Mouse (Mus musculus): Measurements from ENCODE around the gene Sap30bp.

Gene Sap30bp

DNA sequence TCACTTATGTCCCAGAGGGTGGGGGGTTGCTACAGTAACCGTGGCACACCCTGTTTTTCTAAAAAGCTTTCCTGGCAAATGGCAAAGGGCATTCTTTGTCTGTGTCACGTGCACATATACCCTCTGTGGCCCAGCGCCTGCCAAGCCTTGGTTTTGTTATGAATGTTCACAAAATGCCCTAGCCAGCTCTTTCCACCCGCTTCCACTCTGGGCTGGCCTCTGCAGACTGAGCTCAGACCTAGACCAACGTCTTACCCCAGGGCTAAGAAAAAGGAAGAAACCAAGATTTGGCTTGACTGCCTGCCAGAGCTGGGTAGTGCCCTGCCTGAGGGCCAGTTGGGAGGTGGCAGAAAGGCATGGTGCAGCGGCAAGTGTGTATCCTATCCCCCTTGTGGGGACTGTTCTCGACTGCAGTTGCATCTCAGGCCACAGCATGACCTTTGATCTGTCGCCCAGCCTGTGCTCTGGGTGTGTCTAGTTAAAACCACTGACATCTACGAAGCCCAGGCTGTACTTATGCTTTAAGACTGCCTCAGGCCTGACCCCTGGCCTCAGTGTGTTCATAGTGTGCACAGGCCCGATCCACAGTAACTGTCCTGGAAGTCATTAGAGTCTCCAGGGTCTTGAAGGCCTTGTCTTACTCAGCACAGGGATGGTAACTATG is 22.2 kb downstream of the Sap30bp start:
- peak; percentile 80 for DNase-seq (ENCODE audit: low read depth)

DNA sequence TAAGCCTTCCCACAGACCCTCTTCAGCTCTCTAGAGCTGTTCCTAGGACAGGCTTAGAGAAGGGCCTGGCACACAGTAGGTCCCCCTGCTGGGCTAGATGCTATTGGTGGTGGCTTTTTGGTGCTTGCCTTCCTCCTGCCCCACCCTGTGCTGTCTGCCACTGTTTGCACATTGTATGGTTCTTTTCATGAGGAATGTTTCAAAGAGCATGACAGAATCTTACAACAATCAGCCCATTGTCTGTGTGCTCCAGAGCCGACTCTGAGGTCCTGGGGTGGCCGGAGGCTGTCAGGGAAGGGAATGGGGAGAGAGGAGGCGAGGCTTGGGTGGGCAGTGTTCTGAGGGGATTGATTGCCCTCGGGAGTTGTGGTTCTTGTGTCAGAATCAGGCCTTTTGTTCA is 23.4 kb downstream of the Sap30bp start:
- no peak for DNase-seq (ENCODE audit: low read depth)

DNA sequence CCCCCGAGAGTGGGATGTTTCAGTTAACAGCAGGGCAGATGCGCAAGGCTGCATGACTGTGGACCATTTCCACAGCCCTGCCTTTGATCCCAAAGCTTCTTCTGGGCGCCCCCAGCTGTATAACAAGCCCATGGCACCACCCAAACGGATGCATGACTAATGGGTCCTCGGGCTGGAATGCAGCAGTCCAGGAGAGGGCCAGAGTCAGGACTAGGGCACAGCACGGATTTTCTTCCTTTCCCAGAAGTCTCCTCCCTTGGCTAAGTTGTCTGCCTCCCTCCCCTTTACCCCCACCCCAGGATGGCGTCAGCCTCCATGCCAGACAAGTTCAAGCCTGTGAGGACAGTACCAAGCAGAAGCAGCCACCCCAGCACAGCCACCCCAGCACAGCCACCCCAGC is 24.9 kb downstream of the Sap30bp start:
- DNase-seq (ENCODE audit: low read depth) = no peak

DNA sequence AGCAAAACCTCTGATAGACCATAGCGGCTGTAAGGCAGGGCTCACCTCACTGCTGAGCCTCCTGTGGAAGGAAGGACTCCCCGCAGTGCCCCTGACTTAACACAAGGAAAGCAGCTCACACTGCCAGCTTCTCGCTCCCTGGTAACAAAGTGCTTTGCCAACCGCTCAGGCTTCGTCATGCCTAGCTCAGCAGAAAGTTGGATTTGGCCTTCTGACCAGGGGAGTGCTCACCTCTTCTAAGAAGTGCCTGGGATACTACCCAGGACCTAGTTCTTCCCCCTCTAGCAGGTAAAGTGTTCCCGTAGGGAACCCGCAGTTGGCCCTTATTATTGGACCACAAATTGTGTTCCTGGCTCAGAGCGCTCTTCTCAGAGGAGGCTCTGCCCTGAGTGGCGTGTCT is 25.9 kb downstream of the Sap30bp start:
- DNase-seq (ENCODE audit: low read depth) = no peak

DNA sequence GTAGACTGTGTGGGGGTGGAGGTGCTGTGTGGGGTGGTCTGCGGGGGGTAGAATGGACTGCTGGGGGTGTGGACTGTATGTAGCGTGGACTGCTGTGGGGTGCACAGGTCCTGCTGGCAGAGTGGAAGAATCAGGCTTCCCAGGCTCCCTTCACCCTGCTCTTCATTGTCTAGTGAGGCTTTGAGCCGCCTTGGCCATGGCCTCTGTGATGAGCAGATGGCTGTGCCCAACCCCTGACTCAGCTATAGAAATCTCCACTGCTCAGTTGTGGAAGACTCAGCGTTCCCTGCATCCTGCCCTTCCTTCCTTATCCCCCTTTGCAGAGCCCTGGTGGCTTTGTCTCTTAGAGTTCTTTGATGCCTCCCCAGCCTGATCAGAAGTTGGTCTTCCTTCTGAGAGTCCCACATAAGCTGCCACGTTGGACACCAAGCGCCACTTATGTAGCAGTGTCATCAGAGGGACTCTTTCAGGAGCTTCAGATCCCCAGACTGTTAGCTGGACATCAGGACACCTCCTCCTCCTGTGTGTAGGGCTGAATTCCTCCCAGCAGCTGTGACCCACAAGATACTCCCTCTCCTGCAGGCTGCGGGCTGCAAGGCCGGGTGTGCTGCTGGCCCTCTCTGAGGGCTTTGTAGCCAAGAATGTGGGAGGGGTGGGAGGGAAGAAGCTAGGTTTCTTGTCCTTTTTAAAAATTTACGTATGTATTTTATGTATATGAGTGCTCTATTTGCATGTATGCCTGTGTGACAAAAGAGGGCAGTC is 29.8 kb downstream of the Sap30bp start:
- no peak for DNase-seq (ENCODE audit: low read depth)

DNA sequence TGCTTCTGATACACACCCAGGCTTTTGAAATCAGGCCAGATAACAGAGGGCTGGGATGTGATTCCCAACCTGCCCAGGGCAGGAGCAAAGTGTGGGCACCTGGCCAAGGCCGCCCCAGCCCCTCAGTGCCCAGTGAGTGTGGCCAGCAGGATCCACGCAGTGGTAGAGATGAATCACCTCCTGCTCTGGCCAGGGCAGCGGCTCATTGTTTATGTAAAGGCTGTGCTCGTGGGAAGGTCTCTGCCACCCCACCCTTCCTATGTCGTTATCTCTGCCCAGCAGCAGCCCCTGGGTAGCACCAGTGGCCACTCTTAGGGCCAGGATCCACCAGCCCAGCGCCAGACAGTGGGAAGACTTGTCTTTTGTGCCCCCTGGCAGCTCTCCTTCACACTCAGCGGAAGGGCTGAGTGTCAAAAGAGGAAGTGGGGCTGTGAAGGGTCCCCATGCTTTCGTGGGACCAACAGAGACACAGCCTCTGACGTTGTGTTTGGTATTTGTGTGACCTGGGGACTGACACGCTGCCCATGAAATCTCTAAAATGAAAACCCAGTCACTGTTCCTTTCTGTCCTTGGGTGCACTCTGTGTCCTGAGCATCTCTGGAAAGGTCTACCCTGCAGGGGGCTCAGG is 32.0 kb downstream of the Sap30bp start:
- DNase-seq (ENCODE audit: low read depth) = peak; percentile 87

DNA sequence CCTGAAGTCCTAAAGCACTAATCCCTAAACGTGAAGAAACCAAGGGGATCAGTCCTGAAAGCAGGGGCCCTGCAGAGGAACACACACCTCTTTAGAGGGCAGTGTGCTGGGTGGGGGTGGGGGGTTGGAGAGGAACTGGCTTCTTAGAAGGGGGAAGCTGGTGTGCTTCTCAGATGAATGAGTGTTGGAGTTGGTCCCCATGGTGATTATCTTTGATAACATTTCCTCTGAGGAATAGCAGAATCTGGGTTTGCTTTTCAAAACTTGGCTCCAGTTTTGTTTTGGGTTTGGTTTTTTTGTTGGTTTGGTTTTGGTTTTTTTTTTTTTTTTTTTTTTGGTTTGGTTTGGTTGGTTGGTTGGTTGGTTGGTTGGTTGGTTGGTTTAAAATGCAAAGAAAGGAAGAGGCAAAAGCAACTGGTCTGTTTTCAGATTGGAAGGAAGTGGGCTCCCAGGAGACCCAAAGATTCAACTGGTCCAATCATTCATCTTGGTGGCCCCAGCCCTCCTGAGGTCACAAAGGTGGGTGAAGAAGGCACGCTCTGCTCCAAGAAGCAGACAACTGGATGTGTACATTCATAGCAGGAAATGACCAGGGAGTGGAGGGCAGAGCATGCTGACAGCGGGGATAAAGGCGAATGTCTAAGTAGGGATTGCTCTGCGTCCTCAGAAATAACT is 35.8 kb downstream of the Sap30bp start:
- peak; percentile 88 for DNase-seq (ENCODE audit: low read depth)

DNA sequence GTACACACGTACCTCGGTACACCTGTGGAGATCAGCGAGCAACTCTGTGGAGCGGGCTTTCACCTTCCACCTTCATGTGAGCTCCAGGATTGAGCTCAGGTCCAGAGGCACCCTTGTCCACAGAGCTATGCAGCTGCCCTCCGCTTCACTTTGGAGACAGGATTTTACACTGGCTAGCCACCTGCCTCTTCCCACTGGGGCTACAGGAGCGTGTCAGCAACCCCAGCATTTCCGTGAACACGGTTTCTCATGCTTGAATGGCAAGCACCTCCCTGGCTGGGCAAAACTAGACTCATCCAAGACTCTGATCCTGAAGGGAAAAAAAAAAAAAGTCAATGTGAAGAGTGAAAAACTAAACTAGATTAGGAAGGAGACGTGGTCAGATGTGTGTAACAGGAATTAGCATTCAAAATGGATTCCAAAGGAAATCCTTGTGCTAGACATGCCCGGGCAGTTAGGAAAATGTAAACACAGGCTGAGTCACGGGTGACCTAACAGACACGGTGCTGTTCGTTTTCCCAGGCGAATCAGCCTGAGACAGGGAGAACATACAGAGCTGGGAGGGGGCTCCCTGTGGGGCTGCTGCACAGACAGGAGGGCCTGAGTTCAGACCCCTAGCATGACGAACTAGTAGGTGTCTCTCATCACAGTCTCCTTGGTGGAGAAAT is 37.1 kb downstream of the Sap30bp start:
- DNase-seq (ENCODE audit: low read depth) = peak; percentile 48

DNA sequence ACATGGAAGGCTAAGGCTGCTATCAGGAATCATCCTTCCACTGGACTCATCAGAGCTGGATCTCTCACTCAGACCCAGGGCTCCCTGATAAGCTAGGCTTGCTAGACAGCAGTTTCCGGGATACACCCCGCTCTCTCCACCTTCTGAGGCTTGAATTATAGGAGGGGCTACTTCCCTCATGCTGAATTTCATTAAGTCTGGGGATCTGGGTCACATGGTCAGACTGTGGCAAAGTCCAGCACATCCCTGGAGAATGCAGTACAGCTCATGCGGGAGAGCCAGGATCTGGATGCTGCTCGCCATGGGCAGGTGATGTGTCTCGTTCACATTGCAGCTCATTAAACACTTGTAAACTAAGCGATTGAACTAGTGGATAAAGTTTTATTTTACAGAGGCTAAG is 37.9 kb downstream of the Sap30bp start:
- DNase-seq (ENCODE audit: low read depth) = no peak

DNA sequence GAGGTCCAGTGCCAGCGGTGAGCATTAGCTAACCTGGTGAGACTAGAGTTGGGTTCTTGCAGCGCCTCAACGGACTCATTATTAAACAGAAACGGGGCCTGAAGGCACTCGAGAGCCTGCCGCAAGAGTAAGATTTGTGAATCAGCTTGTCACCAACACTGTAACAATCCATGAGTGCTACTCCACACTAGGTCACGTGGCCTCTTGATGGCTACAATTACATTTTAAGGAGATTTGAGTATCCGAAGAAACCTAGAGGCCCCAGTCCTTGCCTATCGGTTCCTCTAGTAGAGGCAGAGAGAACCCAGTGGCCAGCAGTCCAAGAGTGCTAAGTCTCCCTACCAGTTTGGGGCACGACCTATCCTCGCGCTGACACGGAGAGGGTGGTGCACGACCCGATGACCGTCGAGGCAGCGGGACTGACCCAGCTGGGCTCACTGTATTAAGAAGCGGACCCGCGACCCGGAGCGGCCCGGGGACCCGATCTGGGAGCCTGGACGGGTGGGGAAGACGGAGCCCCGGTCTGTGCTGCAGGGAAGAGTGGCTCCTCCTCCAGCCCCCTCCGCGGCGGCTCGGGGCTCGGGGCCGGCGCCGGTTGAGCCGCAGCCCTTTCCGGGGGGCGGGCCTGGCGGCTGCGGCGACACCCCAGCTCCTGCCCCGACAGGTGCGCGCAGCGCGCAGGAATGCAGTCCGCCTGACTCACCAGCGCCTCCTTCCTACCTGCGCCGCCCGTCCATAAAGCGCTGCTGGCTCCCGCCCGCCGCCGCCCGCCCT is 41.4 kb downstream of the Sap30bp start, which contains the start of gene Itgb4:
Gene Itgb4, plus strand, starts transcription at position 401 of the 774 bp plus-strand sequence.
- DNase-seq (ENCODE audit: low read depth) = no peak

DNA sequence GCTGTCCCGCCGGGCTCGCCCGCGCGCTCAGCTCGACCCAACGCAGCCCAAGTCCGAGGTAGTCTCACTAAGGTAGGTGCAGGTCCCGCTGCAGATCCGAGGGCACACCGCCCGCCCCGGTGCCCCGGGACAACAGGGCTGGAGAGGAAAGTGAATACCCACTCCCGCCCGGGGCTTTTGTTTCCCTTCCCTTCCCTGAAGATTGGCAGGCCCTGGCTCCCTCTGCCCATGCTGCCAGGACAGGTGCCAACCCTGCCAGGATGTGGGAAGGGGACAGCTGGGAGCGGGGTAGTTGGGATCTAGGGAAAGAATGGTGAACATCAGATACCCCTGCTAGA is 42.0 kb downstream of the Sap30bp start:
- DNase-seq (ENCODE audit: low read depth) = no peak

DNA sequence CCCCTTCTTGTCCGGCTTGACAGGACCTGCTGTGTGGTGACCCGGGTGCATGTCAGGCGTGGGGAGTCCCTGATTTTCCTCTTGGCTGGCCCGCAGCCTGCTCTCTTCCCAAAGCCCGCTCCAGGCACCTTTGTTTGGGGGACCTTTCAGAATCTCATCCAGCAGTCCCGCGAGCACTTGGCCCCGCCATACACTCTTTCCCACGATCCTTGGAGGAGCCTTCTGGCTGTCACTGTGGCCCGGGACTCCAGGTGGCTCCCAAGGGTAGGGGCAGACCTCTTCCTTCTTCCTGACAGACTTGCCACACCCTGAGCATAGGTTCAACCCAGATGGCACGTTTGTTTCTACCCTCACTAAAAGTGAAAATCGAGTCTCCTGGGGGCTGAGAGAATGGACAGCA is 42.5 kb downstream of the Sap30bp start:
- no peak for DNase-seq (ENCODE audit: low read depth)

DNA sequence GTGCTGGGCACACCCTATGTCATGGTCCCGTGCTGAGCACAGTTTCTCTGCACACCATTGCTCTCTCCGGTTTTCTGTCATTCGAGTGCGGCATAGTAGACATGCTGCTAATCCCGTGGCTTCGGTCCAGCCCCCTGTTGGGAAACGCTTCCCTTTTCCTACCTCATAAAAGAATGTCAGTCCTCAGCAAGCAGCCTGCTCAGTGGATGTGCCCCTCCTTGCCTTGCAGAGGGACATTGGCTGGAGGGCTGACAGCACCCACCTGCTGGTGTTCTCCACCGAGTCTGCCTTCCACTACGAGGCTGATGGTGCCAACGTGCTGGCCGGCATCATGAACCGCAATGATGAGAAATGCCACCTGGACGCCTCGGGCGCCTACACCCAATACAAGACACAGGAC is 49.4 kb downstream of the Sap30bp start:
- DNase-seq (ENCODE audit: low read depth) = no peak

DNA sequence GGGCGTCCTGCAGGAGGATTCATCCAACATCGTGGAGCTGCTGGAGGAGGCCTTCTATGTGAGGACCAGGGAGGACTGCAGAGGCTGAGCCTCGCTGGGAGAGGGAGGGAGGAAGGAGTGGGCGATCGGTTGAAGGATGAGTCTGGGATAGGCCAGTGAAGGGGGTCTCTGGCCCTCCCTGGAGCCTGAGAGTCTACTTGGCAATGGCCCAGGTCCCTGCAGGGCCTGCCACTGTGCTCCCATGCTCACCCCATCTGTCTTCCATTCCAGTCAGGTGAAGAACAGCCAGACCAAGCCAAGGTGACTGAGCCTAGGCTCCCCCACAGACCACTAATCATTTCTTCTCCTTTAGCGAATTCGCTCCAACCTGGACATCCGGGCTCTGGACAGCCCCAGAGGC is 50.2 kb downstream of the Sap30bp start:
- no peak for DNase-seq (ENCODE audit: low read depth)

DNA sequence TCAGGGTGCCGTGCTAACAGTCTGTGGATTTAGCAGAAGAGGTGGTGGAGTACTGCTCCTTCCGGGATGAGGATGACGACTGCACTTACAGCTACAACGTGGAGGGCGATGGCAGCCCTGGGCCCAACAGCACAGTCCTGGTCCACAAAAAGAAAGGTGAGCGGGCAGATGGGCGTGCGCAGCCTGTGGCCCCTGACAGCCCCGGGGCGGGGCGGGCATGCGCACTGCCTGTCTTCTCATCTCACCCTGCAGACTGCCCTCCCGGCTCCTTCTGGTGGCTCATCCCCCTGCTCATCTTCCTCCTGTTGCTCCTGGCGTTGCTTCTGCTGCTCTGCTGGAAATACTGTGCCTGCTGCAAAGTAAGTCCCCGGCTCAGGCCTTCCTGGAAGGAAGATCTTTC is 56.6 kb downstream of the Sap30bp start:
- DNase-seq (ENCODE audit: low read depth) = no peak

DNA sequence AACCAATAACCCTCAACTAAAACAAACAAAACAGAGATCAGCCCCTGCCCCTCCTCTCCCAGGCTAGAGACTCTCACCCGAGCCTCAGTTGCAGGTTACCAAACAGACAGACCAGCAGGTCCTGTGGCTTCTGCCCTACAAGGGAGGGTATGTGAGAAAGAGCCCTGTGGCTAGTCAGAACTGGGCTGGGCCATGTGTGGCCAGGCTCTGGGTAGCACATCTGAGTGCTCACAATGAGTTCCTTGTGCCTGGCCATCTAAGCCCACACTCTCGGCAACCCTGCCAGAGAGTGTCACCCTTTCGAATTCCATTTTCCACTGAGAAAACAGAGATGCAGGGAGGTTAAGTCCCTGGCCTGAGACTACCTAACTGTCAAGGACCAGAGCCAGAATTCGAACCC is 59.0 kb downstream of the Sap30bp start:
- no peak for DNase-seq (ENCODE audit: low read depth)

DNA sequence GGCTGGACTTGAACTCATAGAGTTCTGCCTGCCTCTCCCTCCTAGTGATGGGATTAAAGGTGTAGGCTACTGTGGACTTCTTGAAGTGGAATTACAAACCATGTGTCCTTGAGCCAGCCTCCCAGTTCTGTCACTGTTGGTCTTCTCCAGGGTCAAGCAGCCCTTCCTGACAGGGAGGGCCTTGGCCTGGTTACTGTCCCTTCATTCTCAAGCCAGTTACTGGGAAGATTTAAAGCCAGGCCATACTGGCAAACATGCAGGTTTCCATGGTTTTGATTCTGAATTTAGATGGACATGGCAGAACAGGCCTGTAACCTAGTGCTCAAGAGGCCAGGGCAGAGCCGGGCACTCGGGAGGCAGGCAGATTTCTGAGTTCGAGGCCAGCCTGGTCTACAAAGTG is 62.2 kb downstream of the Sap30bp start:
- no peak for DNase-seq (ENCODE audit: low read depth)

DNA sequence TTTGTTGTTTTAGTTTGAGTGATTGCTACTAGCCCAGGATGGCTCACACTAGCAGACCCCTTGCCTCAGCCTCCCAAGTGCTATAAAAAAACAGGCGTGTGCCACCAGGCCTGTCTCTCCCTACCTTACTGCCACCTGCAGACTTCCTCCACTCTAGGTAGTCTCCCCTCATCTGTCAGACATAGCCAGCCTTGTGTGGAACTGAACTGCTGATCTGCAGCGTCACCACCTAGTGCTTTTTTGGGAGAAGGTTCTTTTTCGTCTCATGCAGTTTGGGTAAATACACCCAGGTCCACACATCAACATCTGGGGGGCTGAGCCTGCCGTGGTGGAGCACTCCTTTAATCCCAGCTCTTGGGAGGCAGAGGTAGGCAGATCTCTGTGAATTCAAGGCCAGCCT is 64.0 kb downstream of the Sap30bp start:
- DNase-seq (ENCODE audit: low read depth) = peak; percentile 40

DNA sequence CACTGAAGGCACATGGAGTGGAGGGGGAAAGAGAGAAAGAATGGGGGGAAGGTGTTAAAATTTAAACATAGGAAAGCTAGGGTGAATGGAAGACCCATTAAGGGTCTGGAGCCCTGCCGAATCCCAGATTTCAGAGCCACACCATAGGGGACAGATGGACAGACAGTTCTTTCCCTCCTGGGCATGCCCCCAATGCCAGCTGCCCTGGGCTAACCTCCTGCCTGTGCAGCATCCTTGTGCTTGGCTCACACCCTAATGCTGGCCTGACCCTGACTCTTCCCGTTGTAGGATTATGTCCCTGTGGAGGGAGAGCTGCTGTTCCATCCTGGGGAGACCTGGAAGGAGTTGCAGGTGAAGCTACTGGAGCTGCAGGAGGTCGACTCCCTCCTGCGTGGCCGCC is 64.6 kb downstream of the Sap30bp start:
- DNase-seq (ENCODE audit: low read depth) = no peak

DNA sequence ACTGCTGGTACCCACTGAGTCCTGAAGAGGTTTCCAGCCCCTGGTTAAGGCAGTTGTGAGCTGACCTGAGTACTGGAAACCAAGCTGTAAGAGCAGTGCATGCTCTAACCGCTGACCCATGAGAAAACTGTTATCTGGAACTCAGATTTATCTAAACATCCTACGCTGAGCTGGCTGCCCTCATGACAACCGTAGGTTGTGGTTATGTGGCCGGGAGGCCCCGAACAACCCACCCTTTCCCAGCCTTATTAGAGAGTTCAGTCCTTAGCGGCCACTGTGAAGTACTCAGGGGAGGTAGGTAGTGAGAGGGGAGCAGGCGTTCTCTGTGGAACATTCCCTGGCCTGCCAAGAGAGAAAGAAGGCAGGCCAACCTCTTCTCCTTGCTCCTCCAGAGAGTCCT is 65.9 kb downstream of the Sap30bp start:
- peak; percentile 75 for DNase-seq (ENCODE audit: low read depth)

DNA sequence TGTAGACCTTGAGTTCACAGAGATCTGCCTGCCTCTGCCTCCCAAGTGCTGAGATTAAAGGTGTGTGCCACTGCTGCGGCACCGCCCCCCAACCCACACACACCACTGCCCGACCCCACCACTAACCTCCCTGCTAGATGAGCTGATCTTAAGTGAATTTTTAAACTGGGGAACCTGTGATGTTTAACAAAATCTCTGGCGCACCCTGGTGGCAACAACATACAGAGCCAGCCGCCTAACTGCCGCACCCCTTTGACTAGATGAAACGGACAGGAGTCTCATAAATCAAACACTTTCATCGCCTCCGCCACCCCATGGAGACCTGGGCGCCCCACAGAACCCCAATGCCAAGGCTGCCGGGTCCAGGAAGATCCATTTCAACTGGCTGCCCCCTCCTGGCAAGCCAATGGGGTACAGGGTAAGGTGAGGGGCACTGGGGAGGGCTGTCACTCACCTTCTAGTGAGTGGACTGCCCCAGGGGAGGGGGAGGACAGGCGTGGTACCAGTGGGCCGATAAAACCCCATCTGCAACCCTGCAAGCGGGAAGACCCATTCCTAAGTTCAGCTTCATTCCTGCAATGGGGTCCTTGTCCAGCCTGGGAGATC is 66.6 kb downstream of the Sap30bp start:
- DNase-seq (ENCODE audit: low read depth) = peak; percentile 87
